Mouse (Mus musculus) leukemia stem cell, adult 10-12 weeks (primary cell): ENCODE results near the gene Mdh1. TPM values are rescaled to one million over a fixed set of nuclear protein-coding genes. Genes with fewer than 3 reads are reported as not detected.

ENCODE experiments used
- polyA plus RNA-seq: library from polyadenylated mRNA; stranded (reverse); fragments of >175 nt; gene quantifications from 2 replicates; pipeline ENCODE4 v1.2.3, GENCODE M21; 2012; ENCODE audit warnings: low replicate concordance

Gene Mdh1
- 1.2 and 8.1 TPM in 2 replicates for polyA plus RNA-seq

GRCm38 (mm10) chr11:21571700-21572381, at the start of gene Mdh1, which contains the start of gene Wdpcp:
Mdh1 (minus strand) TSS chr11:21572367.
Wdpcp (plus strand) TSS chr11:21572235.

Other genes with a start within 250 kb of the Mdh1 start
- 3.6 and 6.0 TPM in 2 replicates for gene Ugp2, start 201.2 kb downstream of the Mdh1 start, polyA plus RNA-seq
- 0.10 and 0.44 TPM in 2 replicates for gene Wdpcp, start 132 bp downstream of the Mdh1 start, polyA plus RNA-seq